Mouse (Mus musculus): Measurements from ENCODE around the gene E030025P04Rik.

DNA sequence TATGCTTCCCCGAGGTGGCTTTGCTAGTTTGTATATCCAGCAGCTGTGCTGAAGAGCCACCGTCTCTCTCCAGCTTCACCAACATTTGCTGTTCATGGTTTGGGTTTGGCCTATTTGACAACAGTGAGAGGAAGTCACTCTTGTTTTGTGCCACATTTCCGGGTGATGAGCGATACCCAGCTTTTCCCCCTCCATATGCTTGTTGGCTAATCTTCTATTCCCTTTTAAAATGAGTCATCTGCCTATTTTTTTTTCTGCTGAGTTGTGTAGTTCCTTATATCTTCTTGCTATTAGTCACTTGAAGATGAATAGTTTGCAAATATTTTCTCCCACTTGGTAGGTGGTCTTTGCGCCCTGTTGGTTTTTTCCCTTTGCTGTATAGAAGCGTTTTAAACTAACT is 43.9 kb downstream of the E030025P04Rik start:
- no peak for TF ChIP-seq KAT2A (IDR thresholded peaks at IDR 0.05; ENCODE audit: insufficient replicate concordance, low read length)
- no peak for TF ChIP-seq CTCF (conservative IDR thresholded peaks at IDR 0.05 in 1 of 2, IDR thresholded peaks at IDR 0.05 in 1 of 2; ENCODE audit: low read depth in 2 of 2, low read length in 2 of 2)
- TF ChIP-seq SMC3 (IDR thresholded peaks at IDR 0.05; ENCODE audit: low read depth, low read length): no peak
- TF ChIP-seq E2F4 (IDR thresholded peaks at IDR 0.05; ENCODE audit: insufficient replicate concordance, low read depth, low read length): no peak
- no peak for TF ChIP-seq GABPA (IDR thresholded peaks at IDR 0.05; ENCODE audit: insufficient replicate concordance, low read depth, low read length)
- TF ChIP-seq MYC (IDR thresholded peaks at IDR 0.05; ENCODE audit: low read depth, low read length): no peak
- TF ChIP-seq ZC3H11A (IDR thresholded peaks at IDR 0.05; ENCODE audit: low read depth, low read length): no peak
- TF ChIP-seq MAFK (IDR thresholded peaks at IDR 0.05; ENCODE audit: insufficient replicate concordance, low read length): no peak
- peak; percentile 74 for TF ChIP-seq ZNF384 (IDR thresholded peaks at IDR 0.05; ENCODE audit: low read depth, low read length)
- peak; percentile 47; the same call in 1 of the 2 replicates for TF ChIP-seq EP300 (IDR thresholded peaks at IDR 0.05; ENCODE audit: low read length)

Data from CH12.LX (cell line).